Mouse (Mus musculus) cerebellum, adult 18-20 months (tissue): ENCODE data around the gene Alox15.
A peak's percentile ranks its signal among the peaks of the same experiment; 100 is the strongest.
"Not testable (repeated sequence)": the region's sequence is repeated elsewhere in the genome, so short reads cannot be mapped to it uniquely, and the experiment has no call there.

Experiments
- DNase-seq, 2 experiments: peaks; one replicate each; pipeline ENCODE4 v3.0.0; 2021

Gene Alox15

DNA sequence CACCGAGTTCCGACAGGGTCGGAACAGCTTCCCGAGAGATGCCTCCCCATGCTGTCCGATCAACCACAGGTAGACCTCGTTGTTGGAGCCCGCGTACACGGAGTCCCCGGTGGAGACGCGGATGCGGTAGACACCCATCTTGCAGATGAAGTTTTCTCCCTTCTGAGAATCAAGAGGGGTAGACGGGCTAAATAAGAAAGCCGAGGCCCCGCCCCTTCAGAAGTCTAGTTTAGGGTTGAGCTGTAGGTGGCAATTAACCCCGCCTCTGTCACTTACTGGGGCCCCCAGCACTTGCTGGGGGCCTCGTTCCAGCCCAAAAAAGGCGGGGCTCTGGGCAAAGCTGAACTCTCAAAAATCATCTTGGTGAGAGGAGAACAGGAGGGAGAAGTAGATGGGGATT, at the start of gene Alox15:
Alox15 (minus strand) TSS at position 164 of the 400 bp plus-strand sequence.
- no peak for DNase-seq

GRCm38 (mm10) chr11:70389421-70389820, 37.6 kb upstream of the Alox15 start:
- DNase-seq = no peak

GRCm38 (mm10) chr11:70387436-70387835, 35.6 kb upstream of the Alox15 start:
- DNase-seq = no peak

GRCm38 (mm10) chr11:70384136-70384535, 32.3 kb upstream of the Alox15 start:
- DNase-seq = no peak

- no peak for DNase-seq
These were observed 29.5 kb upstream of the Alox15 start for GRCm38 (mm10) chr11:70381330-70381729.

DNA sequence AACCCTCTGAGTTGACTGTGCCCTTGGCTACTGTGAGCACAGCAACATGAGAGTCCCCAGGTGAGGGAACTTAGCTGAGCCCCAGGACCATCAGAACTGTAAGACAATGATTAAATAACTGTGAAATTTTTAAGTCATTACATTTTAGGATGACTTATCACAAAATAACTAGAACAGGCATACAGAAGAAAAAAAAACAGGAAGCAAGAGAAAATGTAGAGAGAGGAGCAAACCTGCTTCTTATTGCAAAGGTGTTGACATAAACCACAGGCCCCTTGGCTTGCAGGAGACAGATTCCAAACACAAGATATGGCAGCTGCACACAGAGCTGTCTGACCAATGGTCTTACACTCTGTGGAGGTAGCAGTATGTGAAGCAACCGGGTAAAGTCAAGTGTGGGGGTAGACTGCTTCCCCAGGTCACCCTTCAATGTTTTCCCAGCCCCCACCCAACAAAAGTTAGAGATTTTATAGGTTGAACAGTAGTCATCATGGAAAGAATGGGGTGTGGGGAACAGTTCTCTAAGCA, 28.7 kb upstream of the Alox15 start:
- no peak for DNase-seq

- no peak for DNase-seq
These were observed 24.2 kb upstream of the Alox15 start for GRCm38 (mm10) chr11:70376054-70376453.

GRCm38 (mm10) chr11:70374302-70374701, 22.5 kb upstream of the Alox15 start:
- DNase-seq = no peak

DNA sequence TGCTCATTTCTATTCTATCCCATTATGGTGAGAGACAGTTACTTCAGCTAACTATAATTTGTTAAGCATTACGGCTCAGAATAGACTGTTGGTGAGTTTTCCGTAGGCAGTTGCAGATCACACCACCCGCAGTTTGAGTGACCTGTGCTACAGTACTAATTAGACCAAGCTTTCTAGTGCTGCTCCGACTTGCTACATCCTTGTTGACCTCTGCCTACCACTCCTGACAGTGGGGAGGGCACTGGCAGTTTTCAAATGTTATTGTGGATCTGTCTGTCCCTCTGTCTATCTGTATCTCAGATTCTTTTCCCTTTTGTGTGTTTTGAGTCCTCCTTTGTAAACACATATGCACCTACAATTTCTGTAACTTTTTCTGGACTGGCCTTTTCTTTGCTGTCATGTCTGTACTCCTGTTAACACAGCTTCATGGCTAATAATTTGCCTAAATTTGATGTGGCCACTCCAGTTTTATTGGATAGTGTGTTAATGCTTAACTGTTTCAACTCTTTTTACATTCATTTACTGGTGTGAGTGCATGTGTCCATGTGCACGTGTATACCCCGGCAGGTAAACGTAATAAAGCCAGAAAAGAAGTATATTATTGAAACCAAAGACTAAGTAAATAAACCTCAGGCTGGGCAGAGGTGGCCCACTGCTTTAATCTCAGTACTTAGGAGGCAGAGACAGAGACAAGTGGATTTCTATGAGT, 21.2 kb upstream of the Alox15 start:
- DNase-seq = no peak

GRCm38 (mm10) chr11:70372396-70372795, 20.6 kb upstream of the Alox15 start:
- no peak for DNase-seq

GRCm38 (mm10) chr11:70368626-70369025, 16.8 kb upstream of the Alox15 start:
- DNase-seq = not testable (repeated sequence)

DNA sequence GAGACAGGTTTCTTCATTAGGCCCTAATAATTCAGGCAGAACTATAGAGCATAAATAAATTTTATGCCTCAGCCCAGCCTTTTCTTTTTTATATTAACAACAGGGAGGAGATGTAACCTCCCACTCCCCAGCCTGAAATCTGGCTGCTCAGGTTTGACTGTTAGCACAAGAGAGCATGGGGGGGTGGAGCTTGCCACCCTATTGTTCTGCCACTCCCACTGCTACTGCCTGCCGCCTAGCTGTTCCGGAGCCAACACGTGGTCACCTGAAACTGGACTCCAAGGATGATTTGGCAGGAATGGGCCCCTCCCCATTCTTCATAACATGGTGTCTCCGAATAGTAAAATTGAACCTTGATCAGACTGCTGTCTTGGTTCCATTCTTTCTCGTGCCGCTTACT, 15.9 kb upstream of the Alox15 start:
- DNase-seq = not testable (repeated sequence)

DNA sequence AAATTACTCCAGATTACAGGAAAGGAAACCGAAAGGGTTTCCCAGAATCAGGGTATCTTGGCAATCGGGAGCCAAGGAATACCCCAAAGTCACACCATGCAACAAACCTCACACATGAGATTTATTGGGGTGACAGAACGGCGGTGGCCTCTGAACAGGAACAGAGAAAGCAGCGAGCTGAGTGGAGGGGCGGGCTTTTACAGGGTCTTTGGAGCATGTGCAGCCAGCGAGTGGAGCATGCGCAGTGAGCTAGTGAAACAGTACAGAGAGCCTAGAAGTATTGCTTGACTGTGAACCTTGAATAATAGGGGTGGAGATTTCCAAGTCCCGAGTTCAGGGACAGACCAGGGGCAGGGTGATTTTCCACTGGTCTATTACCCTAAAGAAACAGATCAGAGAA, 3.2 kb downstream of the Alox15 start:
- no peak for DNase-seq

GRCm38 (mm10) chr11:70347861-70348260, 4.0 kb downstream of the Alox15 start:
- DNase-seq = no peak

GRCm38 (mm10) chr11:70345546-70345945, 6.3 kb downstream of the Alox15 start:
- no peak for DNase-seq

DNA sequence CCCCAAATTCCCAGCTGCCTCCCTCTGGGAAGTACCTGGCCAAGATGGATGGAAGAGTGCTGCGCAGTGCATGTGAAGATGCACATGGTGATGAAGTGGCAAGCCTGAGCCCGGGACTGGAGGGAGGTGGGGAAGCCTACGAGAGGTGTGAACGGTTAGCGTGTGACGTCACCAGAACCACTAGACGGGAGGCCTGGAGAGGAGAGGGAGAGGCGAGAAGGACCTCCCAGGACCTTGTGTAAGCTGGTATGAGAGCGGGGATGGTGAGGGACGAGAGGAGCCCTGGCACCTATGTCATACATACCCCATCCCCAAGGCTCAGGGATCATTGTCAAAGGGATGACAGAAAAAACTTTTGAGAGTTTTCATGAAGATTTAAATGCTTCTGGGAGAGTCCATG, 6.8 kb downstream of the Alox15 start:
- no peak for DNase-seq

DNA sequence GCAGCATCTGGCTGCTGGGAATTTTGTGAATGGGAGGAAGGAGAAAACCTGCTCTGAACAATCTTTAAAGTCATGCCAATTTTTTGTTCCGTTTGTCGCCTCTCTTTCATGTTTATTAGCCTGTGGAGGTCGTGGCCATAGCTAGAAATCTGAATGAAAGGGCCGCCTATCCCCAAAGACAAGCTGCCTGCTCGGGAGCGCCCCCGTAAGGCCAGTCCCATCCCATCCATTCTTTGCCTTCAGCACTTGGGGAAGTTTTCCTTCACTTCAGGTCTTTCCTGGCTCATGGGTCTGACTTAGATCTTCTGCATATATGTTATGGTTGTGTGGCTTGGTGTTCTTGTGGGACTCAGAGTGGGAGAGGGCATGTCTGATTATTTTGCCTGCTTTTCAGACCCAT, 12.3 kb downstream of the Alox15 start:
- DNase-seq = no peak

DNA sequence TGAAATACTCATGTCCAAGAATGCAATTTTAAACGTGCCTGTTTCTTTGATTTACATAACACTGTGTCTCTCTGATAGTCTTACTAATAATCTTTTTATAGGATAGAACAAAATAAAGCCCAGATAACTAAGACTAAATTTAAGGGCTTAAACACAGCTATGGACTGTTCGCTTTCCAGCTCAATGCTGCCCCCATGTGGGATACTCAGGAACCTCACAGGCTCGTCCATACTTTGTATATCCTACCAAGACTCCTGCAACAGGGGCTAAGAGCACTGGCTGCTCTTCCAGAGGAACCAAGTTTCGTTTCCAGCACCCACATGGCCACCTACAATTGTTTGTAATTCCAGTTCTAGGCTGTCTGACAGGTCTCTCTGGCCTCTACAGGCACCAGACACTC, 17.4 kb downstream of the Alox15 start:
- DNase-seq = peak; percentile 10 to 30

- no peak for DNase-seq
These were observed 27.1 kb downstream of the Alox15 start for GRCm38 (mm10) chr11:70324726-70325125.

GRCm38 (mm10) chr11:70322528-70322927, 29.3 kb downstream of the Alox15 start, which contains the start of gene Alox12e:
Gene Alox12e (minus strand): TSS chr11:70322628.
- no peak for DNase-seq

DNA sequence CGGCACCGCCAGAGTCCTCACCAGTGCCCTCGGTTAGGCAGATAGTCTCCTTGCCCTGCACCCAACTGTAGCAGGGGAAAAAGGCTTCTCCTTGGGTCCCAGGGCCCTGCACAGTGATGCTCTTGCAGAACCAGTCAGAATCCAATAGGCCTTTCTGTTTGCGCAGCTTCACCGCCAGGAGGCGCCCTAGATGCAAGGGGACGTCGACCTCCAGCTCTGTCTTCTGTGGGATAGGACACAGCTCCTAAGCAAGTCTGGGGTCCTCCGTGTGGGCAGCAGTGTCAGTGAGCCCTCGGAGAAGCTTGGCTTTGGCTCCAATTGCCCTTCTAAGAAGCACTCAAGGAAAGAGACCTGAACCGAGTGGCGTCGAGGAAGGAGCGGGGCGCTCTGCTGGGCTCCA, 30.2 kb downstream of the Alox15 start:
- peak in 1 of 2 experiments; percentile 10 for DNase-seq

DNA sequence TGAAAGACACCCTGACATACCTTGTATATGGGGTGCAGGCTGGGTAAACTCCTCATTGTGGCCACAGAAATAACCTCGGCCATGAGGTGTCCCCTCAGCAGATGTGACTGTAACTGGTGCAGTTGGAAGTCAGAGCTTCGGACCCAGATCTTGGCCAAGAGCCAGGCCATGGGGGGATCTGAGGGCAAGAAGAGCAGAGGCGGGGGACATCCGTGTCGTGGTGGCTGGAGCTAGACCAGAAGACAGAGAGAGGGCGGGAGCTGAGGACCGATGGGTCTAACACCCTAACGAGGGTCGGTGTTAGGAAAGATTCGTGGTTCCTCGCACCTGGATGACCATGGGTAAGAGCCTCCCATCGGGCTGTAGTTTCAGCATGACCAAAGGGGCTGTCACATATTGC, 32.2 kb downstream of the Alox15 start:
- DNase-seq = no peak

- peak; percentile 5 to 11 for DNase-seq
These were observed 38.0 kb downstream of the Alox15 start for GRCm38 (mm10) chr11:70313833-70314232.

- peak; percentile 52 to 60 for DNase-seq
These were observed 42.5 kb downstream of the Alox15 start for GRCm38 (mm10) chr11:70309341-70309740.

DNA sequence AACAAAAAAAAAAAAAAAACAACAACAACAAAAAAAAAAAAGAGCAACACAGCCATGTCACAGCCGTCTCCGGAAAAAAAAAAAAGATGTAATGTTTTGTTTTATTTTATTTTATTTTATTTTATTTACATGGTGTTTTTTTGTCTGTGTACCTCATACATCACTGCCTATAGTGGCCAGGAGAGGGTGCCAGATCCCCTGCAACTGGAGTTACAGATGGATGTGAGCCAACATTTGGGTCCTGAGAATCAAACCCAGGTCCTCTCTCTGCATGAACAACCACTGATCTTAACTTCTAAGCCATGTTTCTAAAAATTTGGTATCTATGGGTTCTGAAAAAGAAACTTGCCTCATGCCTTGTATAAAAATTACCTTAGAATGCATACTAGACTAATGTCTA, 43.5 kb downstream of the Alox15 start:
- DNase-seq = no peak
